Mouse (Mus musculus): ENCODE results near the gene Gm35134.
"Not testable (repeated sequence)": the region's sequence is repeated elsewhere in the genome, so short reads cannot be mapped to it uniquely, and the experiment has no call there.

Gm35134 gene

DNA sequence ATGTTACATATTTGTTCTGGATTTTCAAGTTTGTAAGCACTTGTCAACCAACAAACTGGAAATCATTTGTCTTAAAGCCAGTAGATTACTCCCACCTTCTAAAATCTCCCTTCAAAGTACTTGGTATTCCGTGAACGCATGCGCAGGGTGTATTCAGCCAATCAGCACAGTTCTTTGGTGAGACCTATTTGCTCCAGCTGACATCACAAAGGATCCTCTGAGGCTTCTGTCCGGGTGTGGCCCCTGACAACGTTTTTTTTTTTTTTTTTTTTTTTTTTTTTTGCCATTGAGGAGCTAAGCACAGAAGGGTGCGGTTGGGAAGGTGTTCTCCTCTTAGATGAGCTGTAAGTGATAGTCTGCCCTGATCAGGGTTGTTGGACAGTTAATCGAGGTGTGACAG, at the start of gene Gm35134:
Gene Gm35134 (plus strand): TSS at position 301 of the 400 bp plus-strand sequence.
- DNase-seq: not testable (repeated sequence)

Measured in cerebellum, adult 9-11 months (tissue).